Mouse (Mus musculus) embryo, embryonic 11.5 days (tissue): ENCODE data around the gene Sstr3.
A peak's percentile ranks its signal among the peaks of the same experiment; 100 is the strongest.

ENCODE experiments used
- DNase-seq: peaks from one replicate; pipeline ENCODE4 v3.0.0-alpha.2; 2012; ENCODE audit warnings: low read depth, low spot score

Sstr3 gene

GRCm38 (mm10) chr15:78559141-78559979 is 14.9 kb upstream of the Sstr3 start:
- DNase-seq, result no peak

GRCm38 (mm10) chr15:78557693-78558535 is 13.4 kb upstream of the Sstr3 start:
- DNase-seq, result no peak

DNA sequence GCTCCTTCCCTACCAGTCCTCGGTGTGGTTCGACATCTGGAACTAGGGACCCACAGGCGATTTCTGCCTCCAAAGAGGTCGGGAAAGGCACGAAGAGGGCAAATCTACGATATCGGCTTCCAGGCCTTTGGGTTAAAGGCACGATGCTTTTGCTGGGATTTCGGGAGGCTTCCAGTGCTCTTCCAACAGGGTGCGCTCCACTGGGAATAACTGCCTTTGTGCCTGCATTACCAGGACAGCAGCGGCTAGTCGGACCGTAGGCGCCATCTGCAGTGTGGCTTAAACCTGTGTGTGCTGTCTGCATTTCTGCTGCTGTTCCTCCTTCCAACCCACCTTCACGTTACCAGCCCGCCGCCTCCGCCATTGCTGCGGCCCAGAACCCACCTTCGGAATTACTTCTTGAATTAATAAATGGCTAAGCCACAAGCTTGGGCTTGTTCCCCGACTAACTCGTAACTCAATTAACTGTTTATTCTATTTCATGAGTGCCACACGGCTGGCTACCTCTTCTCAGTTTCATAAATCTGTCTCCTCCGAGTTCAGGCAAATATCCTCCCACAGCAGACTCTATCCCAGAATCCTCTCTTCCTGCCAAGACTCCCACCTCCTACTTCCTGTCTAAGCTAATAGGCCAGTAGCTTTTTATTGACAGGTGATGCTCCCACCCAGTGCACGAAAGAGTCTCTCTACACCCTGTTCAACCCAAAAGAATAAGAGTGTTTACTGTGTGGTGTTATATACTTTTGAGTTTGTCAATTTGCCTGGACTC is 10.2 kb upstream of the Sstr3 start:
- DNase-seq, result no peak

- no peak for DNase-seq
Observed at GRCm38 (mm10) chr15:78549189-78549734, 4.8 kb upstream of the Sstr3 start.

DNA sequence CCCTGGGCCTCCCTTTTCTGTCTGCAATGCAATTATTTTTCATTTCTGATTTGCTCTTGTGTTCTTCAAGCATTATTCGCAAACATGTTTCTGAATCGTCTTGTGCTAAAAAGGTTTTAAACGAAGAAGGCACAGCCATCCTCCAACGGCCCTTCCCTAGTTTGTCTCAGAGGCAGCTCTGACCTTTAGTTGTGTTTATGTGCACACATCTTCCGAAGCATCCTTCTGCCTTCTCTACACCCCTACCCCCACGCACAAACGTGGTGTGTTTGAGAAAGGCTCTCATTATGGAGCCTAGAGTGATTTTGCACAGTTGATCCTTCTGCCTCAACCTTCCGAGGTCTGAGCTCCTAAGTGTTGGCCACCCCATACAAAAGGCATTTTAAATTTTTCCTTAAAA is 4.2 kb upstream of the Sstr3 start:
- no peak for DNase-seq

DNA sequence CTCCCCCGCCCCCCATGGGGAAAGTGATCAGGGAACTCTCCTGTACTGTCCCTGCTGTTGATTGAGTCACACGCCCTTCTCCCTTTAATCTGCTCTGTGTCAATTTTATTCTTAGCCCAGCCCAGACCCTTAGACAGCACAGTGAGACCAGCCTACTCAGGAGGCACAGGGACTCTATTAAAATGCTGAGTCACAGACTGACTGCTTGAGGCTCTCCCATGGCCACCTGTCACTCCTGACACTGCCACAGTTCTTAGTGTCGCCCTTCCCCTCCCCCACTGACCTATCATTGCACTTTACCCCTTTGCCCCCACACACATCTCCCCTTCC is 3.8 kb upstream of the Sstr3 start:
- no peak for DNase-seq

DNA sequence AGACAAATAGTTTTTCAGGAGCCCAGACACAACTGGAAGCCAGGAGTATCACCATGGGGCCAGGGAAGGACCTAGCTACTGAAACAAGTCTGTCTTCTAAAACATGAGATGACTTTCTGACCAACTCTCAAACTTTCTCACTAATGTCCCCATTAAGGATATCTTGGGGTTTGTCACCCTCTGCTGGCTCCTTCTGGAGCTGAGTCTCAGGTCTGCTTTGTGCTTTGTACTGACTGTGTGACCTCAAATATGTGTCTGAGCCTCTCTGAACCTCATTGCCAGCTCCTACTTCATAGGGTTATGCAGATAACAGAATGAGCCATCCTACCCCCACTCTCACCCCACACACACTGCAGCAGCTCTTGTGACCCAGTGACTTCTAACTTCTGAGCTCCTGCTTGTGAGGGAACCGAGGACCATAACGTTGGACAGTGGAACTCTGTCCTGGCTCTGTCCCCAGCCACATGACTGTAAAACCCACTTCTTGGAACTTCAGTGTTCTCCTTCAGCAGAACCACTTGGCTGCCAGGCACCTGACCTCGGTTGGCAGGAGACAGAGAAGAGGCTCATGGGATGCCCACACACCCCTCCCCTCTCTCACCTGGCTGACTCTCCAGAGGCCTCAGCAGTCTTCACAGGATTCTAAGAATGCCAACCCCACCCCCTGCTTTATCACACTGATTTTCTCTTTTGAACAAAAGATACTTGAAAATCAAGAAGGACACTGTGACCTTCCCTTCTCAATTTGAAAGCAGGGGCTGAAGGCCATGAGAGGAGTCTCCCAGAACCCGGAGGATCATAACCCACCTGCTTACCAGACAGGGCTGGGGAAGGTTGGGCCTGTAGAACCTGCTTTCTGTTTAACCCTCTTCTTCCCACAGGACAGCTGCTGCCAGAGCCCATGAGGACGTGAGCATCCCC is 3.2 kb upstream of the Sstr3 start:
- DNase-seq, result no peak

DNA sequence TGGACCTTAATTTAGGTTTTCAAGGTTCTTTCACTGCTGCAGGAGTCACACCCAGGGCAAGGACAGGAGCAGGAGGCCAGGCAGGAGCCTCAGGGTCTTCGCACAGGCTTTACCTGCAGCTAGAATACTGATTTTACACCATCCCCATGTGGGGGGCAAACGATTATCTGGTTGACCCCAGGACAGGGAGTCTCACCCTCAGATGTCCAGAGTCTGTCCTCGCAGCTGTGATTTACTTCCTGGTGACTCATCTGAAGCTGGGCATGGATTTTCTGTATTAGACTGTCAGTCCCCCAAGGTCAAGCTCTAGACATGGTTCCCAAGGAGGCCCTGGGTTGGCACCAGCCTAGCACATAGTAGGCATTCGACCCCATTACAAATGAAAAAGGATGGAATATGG is 1.6 kb upstream of the Sstr3 start:
- DNase-seq, result no peak

- no peak for DNase-seq
Observed at GRCm38 (mm10) chr15:78544041-78544440, 444 bp downstream of the Sstr3 start.

DNA sequence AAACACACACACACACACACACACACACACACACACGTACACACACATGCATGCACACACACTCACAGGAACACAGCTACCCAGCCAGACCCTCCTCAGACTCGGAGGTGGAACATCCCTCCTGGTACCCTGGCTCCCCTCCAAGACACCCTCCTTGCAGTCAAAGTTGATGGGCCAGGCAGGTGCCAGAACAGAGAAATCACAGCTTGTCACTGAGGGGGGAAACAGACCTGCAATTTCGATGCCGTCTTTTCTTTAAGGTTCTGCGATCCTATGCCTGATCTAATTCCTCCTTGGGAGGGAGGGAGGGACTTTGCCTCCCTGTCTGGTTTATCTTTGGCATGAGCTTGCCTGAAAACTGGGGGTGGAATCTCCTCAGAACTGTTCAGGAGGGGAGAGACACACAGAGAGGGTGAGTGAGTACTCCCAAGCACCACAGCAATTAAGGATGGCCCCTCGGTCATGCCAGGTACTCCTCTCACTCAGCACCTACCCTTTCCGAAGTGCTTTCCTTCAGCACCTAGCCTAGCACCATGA is 1.6 kb downstream of the Sstr3 start:
- DNase-seq, result no peak

DNA sequence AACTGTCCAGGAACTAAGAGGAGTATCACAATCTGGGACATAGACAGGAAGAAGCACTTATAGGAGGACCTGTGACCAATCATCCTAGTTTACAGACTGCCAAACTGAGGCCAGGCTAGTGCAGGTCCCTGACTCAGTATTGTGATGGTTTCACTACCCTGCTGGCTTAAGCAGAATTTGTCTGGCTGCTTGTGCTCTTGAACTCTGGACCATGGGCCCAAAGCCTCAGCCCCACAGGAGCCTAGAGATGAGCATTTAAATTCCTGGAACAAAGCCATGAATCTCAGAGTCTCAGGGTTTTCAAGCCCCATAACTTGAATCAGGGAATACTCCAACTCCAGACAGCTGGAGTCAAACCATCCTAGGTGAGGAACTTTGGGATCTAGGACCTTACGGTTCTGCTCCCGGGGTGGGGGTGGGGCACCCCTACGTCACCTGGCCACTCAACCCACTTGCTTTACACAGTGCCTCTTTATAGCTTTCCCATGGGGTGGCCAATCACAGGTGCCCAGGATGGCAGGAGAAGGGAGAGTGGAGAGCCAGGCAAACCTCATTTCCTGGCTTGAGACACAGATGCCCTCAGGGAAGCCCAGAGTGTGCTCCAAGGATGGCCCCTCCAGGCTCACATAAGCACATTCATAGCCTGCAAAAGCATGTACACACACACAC is 2.3 kb downstream of the Sstr3 start:
- no peak for DNase-seq

GRCm38 (mm10) chr15:78541606-78542005 is 2.9 kb downstream of the Sstr3 start:
- DNase-seq, result no peak

GRCm38 (mm10) chr15:78541036-78541435 is 3.4 kb downstream of the Sstr3 start:
- DNase-seq, result no peak

- no peak for DNase-seq
Observed at GRCm38 (mm10) chr15:78535723-78536421, 8.6 kb downstream of the Sstr3 start.

DNA sequence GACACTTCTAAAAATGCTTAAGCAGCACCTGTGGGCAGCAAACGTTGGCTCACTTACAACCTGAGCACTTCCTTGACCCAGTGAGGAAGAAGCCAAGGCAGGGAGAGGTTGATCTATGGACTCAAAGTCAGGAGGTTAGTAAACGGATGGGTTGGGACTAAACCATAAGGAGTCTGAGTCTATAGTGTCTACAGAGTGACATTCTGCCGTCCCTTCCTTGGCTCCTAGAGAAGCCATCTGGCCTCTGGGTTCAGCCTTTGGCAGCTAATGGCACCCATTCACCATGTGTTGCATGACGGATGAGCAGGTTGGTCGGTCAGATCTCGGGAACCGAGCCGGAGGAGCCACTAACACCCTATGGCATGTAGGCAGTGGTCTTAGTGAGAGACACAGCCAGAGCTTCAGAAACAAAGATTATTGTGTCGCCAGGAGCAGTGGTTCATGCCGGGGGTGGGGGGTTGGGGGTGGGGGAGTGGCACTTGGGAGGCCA is 11.1 kb downstream of the Sstr3 start:
- no peak for DNase-seq

GRCm38 (mm10) chr15:78532566-78533345 is 11.7 kb downstream of the Sstr3 start:
- no peak for DNase-seq

DNA sequence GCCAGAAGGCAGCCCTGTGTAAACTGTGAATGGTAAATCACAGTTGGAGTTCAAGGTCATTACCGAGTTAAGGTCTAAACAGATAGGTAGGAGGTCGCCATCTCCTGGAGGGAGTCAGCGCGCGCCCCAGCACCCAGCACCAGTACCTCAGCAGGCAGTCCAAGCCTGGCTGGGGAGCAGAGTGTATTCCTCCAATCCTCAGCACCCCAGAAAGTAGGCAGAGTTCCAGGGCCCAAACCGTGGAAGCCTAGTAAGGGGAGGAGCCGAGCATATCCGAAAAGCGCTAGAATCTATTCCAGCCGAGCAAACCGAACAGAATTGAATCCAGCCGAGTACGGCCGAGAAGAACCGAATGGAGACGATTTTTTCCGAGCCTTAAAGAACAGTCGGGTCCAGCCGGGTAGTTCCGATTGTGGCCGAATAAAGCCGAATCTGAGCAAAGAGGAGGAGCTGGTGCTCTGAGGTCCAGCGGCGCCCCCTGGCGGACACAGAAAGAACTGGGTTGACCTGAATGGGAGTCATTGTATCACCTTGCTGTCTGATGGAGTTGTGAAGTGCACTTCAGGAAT is 12.5 kb downstream of the Sstr3 start:
- peak; percentile 96 for DNase-seq

DNA sequence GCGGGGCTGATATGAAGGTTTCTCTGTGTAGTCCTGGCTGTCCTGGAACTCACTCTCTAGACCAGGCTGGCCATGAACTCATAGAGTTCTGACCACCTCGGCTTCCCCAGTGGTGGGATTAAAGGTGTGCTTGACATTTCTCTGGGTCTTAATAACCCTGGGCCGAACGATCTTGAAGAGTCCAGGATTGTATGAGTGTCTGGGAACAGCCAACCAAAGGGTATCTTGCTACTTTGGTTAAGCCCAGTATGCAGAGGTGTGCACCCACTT is 13.1 kb downstream of the Sstr3 start:
- no peak for DNase-seq
